Mouse (Mus musculus): Measurements from ENCODE around the gene Atp5d.

Atp5d gene

DNA sequence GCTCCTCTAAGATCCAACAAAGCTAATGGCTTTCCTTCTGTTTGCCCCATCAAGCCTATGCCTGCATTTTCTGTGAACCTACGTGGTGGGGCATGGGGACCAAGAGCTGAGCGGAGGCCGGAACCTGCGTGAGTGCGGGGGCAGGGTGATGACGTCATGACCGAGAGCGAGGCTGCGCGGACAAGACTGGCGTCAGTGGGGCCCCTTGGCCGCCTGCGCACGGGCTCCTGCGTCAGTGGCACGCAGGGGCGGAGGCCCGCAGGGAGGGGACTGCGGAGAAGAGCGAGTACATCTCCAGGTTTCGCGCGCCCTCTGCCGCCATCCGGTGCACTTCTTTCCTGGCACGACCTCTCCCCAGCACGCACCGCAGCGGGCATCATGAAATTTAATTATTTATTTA, 2.8 kb downstream of the Atp5d start:
- peak; percentile 99 for DNase-seq (ENCODE audit: low read depth, low spot score)

DNA sequence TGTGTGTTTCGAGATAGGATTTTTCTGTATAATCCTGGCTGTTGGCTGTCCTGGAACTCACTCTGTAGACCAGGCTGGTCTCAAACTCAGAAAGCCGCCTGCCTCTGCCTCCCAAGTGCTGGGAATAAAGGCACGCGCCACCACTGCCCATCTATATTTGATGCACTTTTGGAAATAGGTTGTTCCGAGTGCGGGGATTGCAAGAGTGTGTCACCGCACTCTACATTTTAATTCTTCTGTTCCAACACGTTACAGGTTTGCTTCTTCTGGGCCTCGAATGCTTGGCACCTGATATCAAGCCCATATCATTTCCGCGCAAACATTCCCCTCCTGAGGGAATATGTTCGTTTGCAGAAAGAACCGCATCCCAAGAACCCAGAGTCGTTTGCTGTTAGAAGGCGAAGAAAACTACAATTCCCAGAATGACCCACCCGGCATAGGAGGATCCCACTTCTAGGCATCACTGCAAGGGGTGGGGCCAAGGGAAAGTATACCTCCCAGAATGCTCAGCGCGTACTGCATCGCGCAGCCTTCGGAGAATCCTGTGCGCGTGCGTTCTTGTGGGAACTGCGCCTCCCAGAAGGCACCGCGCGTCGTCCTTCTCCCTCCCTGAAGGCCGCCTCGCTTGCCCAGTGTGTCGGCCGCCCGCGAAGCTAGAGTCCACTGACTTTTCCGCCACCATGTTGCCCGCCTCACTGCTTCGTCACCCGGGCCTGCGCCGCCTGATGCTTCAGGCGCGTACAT, 3.5 kb downstream of the Atp5d start:
- peak; percentile 98 for DNase-seq (ENCODE audit: low read depth, low spot score)

DNA sequence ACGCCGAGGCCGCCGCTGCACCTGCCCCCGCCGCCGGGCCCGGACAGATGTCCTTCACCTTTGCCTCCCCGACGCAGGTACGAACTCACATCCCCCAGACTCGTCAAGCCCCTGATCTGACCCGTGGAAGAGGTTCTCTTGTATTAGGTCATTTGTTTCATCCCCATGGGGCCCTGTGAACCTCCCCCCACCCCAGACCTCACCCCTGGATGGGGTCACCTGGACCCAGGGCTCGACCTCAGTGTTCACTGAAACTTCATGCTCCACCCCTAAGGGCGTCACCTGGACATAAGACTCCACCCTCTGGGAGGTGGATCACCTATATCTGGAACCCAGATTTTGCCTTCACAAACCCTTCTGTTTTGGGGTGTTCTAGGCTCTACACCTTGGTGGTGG, 4.1 kb downstream of the Atp5d start:
- DNase-seq (ENCODE audit: low read depth, low spot score) = no peak

DNA sequence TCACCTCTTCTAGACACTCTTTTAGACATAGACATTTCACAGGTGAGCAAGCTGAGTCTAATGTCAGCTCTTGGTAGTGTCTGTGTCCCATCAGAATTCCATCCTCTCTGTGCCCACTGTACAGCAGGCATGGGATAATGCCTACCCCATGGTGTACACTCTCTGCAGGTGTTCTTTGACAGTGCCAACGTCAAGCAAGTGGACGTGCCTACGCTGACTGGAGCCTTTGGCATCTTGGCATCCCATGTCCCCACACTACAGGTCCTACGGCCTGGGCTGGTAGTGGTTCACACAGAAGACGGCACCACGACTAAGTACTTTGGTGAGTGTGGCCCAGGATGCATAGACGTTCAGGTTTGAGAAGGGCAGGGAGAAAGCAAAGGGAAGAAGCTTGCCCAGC, 5.2 kb downstream of the Atp5d start:
- no peak for DNase-seq (ENCODE audit: low read depth, low spot score)

DNA sequence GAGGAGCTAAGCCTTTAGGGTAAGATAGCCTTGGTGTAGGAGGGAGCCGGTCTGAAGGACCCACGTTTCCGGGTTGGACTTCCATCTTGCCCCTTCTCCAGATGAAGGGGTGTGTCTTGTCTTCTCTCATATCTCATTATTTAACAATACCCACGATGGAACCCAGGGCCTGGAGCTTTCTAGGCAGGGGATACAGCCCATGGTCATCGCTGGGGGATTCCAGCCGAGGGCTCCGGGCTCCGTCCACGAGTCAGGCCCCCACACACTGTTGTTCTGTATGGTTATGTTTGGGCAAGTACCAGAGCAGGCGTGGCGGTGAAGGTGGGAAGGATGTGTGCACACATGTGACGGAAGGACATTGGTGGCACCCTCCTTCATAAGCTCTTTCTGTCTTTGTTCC, 5.7 kb downstream of the Atp5d start:
- no peak for DNase-seq (ENCODE audit: low read depth, low spot score)

DNA sequence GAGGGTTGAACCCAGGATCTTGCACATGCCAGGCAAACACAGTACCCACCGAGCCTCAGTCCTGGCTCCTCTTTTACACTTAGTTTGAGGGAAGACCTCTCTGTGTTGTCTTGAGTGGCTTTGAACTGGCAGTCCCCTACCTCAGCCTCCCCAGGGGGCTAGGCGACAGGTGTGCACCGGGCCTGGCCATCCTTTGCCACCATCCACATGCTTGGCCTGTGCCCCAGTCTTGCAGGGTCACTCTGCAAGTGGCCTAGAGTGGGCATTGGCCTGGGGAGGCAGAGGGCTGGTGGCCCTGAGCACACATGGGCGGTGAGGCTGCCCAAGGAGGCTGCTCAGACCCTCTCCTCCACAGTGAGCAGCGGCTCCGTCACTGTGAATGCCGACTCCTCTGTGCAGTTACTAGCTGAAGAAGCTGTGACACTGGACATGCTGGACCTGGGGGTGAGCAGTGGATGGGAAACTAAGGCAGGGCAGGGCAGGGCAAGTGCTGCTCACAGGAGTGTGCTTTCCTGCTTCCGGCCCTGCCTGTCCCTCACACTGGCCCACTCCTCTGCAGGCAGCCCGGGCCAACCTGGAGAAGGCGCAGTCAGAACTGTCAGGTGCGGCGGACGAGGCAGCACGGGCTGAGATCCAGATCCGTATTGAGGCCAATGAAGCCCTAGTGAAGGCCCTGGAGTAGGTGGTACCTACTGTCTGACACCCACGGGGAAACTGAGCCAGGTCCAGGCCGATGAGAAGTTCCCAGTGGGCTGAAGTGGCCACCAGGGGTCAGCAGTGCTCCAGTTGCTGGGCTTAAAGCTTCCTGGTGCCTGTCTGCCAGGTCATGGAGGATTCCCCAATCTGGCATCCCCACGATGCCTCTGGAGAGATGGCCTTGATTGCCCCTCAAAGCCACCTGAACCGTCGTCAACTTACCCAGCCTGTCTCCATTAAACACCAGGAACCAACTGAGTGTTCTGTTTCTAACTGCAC, 6.7 kb downstream of the Atp5d start:
- peak; percentile 55 for DNase-seq (ENCODE audit: low read depth, low spot score)

DNA sequence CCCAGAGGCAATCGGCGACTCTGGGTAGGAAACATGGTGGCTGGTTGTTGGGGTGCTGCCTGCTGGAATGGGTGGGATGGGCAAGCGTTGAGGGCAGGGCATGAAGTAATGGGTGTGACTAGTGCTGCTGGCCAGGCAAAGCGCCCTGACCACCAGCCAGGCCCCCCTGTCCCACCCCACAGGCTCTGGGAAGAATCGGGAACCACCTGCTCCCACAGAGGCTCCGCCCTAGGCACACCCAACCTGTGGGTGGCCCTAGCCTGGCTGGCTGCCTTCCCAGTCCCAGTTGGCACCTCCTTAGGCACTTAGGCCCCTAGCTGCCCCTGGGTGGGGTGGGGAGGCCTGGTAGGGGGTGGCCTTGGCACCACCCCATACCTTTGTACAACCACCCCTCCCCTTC, 7.5 kb downstream of the Atp5d start:
- DNase-seq (ENCODE audit: low read depth, low spot score) = no peak

DNA sequence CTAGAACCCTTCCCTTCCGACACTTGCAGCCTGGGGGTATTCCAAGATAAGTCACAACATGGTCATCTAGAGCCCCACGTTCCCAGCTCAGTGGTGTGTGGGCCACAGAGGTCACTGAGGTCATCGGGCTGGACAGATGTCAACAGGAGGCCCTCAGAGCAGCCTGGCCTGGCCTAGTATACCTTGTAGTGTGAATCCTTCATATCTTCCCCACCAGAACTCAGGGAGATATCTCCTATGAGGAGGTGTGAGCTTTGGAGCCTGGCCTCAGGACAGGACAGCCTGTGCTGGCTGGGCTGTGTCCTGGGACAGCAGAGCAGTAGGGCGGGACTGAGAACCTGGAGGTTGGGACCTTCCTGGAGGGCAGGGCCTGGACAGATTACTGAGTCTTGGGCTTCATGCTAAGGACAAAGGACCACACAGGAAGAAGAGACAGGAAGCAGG, 8.2 kb downstream of the Atp5d start:
- DNase-seq (ENCODE audit: low read depth, low spot score) = no peak

DNA sequence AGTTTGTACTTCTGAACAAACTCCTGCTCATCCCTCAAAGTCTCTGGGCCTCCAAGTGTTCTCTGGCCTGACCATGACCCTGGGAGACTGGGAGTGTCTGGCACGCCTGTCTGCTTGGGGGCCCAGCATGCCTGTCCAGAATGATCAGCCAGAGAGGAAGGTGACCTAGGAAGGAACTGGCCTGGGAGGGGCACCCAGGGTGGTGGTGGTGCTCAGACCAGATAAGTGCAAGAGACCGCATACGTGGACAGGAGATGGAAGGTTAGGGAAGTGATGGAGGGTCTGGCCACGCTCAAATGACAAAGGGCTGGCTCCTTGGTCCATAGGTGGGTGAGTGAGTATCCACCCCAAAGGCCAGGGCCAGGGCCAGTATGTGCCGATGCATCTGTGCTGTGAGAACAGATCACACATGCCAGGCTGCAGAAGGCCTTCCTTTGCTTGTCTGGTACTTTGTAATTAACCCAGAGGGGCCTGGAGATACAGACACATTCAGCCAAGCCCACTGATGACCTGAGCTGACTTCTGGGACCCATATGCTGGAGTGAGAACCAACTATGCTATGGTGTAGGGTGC, 8.8 kb downstream of the Atp5d start:
- no peak for DNase-seq (ENCODE audit: low read depth, low spot score)

DNA sequence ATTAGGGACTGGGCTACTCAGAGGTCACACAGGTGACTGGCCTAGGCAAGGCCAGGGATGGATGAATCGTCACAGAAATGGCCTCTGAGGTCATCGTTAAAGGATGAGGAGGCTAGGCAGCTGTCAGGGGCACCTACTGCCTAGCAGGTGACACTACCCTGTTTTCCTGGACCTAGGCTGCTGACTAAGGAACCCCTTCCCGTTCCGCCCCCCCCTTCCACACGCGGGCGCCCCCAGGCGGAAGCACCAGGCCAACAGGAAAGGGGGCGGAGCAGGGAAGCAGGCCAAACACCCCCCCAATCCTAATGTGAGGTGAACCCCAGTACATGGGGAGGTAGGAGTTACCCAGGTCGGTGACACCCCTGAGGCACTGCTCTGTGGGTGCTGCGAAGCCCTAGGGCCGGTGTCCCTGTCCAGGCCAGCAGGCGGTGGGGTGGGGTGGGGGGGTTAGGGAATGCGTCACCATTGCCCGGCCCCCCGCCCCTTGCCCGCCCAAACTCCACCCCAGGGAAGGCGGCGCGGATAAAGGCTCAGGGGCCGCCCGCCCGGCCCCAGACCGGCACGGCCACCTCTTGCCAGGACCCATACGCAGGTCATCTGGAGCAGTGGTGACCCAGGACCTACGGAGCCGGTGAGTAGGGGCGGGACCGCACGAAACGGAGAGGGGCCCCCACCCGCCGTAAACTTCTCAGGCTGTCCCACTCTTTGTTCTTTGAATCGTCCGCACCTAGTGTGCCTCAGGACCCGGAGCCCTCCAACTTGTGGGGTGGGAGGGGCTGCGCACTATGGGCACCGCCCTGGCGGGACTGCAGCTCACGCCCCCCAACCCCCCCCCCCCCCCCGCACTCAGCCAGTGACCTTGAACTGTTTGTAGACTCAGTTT, 9.5 kb downstream of the Atp5d start, which contains the start of gene Midn:
Gene Midn (plus strand): TSS at position 554 of the 883 bp plus-strand sequence.
- peak; percentile 91 for DNase-seq (ENCODE audit: low read depth, low spot score)

DNA sequence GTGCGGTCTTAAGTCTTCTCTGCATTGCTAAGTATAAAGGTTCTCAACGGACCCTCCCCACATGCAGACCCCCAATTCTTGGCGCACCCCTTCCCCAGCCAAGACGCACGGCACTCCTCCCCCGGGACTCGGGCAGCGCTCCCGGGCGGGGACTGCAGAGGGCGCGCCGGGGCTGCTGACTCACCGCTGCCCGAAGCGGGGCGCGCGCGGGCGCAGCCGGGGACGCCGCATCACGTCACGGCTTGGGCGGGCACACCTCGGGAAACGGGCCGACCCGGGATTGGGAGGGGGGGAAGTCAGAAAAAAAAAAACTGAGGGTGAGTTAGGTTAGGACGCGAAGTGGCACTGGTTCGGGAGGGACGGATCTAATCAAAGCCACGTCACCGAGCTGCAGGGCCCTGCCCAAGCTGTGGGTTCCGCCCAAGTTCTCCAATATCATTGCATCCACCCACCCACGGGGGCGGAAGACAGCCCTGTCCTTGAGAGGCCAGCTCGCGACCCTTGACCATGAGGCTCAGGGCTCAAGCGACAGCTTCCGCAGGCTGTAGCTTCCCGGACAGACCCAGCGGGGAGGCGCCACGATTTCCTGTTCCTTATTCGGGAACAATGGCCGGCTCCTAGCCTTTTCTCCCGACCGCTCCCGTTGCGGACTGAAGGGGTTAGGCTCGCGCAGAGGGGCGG, 10.3 kb downstream of the Atp5d start:
- DNase-seq (ENCODE audit: low read depth, low spot score) = peak; percentile 96

DNA sequence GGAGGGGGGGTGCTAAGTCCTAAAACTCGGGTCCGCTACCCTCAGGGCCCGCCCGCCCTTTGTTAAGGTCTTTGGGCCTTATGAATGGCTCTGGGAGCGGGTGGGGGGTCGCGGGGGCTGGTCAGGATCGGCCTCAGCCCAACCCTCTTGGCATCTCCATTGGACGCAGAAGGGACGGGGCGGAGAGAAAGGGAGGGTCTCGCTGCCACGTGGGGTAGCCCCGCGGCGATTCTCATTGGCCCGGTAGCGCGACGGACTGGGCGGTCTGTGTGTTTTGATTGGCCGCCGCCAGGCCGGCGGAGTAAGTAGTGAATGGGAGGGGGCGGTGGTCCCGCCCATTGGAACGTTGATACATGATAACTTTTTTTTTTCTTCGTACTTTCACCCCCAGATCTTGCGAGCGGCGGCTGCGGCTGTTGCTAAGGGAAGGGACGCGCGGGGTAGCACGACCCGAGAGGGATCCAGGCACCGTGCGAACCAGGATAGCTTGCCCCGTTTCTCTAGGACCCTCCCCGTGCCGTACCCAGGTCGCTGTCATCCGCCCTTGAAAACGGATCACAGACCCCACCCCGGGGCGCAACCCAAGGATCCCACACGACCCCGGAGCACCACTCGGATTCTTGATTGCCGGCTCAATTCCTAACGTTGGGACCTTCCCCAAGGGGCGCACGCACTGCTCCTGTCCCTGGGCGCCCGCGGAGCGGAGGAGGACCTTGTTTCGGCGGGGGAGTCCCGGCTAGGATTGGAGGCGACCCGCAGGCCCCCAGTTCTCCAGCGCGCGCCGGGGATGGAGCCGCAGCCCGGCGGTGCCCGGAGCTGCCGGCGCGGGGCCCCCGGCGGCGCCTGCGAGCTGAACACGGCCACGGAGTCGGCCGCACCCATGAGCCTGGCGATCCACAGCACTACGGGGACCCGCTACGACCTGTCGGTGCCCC, 11.1 kb downstream of the Atp5d start:
- peak; percentile 99 for DNase-seq (ENCODE audit: low read depth, low spot score)

DNA sequence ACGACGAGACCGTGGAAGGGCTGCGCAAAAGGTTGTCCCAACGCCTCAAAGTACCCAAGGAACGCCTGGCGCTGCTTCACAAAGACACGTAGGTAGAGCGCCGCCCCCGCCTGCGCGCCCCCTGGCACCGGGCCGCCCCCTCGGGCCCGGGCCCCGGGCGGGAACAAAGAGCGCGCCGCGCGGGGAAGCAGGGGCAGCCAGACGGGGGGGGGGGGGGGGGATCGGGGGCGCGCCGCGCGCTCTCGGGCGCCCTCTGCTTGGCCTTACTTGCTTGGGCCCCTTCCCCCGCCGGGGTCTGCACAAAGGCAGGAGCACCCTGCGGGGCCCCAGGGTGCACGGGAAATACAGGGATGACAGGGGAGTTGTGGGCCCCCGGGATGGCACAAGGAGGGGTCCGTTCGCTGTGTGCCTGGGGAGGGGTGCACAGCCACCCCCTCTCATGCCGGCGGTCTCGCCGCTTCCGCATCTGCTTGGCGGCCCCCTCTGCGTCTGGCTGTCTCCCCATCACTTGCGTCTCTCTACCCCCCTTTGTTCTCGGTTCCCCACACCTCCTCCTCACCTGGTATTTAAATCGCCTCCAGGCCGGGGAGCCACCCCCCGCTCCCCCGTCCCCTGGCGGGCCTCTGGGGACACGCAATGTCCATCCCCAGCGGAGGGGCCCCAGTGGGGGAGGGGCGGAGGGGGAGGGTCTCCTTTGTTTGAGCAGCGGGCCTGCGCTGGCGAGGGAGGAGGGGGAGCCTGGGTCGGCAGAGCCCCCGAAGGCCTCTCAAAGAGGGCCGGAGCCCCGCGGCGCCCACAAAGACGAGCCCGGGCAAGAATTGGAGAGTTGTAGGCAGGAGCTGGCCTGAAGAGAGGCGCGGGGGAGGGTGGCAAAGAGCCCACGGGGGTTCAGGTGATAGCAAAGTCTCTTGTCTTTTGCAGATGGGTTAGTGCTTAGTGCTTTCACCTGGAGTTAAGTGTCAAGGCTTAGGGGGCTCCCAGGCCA, 12.1 kb downstream of the Atp5d start:
- DNase-seq (ENCODE audit: low read depth, low spot score) = peak; percentile 95

DNA sequence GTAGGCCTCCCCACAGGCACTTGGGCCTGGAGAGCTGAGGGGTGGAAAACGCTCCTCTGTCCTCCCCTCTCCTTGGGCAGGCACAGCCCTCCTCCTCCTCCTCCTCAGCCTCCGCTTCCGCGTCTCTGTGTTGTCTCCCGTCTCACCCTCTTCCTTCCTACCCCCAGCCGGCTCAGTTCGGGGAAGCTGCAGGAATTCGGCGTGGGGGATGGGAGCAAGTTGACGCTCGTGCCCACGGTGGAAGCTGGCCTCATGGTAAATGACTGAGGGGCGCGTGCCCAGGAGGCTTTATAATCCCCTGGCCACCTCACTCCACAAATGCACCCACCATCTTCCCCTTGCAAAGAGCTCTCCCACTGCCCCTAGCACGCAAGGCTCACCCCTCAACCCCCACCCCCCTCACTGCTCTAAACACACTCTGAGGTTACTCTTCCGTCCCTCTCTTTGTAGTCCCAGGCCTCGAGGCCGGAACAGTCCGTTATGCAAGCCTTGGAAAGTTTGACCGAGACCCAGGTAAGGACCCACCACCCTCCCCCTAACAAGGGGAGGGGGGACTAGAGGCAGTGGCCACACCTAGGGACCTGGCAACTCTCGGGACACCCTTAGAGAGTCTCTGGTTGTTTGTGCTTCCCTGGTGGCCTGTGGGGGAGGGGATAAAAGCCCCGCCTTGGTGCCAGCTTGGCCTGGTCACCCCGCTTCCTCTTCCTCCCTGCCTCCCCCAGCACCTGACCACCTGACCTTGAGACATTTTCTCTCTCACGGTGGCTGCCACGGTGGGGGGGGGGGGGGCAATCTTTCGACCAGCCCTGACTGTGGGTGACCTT, 13.0 kb downstream of the Atp5d start:
- peak; percentile 88 for DNase-seq (ENCODE audit: low read depth, low spot score)

DNA sequence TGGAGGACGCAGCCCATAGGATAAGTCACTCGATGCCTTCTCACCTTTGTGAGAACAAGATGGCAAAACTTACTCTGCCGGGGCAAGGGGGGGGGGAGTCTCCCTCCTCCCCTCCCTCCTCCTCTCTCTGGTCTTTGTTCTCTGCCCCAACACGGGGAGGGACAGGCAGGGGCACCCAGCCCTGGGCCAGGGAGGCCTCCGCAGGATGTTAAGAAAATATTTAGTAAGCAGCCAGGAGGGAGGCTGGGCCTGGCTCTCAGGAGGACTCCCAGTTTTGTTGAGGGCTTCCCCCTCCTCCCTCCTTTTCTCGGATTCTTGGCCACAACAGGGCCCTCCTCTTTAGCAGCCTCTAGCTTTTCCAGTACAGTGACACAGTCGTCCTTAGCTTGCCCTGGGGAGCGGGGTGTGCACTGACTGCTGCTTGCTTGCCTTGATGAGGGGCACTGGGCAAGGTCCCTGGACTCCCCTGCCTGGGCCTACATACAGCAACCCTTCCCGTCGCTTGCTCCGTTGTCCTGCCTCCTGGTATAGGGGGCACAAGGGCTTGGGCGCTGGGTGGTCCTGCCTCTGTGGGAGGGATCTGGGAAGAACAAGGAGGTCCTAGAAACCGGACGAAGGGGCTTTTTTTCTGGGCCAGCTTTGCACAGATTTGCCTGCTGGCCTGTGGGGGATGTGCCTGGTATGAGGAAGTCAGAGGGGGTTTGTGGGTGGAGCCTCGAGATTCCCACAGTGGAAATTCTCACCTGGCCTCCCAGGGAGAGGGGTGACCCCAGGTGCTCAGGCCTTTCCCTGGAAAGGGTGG, 13.8 kb downstream of the Atp5d start:
- DNase-seq (ENCODE audit: low read depth, low spot score) = no peak

DNA sequence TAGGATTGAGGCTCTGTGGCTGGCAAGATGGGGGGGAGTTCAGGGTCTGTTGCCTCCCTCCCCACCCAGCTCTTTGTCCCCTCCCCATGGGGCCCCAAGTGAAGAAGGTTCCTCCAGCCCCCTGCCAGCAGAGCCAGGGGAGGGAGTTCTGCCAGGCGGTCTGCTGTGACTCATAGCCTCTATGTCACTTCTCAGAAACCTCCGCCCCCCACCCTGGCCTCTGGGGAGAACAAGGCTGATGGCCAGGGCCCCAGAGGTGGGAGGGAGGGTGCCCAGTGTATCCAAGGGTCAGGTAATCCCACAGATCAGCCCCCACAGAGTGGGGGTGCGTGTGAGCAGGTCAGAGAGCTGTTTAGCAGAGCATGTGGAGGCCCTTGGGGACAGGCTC, 14.4 kb downstream of the Atp5d start:
- DNase-seq (ENCODE audit: low read depth, low spot score) = peak; percentile 59

DNA sequence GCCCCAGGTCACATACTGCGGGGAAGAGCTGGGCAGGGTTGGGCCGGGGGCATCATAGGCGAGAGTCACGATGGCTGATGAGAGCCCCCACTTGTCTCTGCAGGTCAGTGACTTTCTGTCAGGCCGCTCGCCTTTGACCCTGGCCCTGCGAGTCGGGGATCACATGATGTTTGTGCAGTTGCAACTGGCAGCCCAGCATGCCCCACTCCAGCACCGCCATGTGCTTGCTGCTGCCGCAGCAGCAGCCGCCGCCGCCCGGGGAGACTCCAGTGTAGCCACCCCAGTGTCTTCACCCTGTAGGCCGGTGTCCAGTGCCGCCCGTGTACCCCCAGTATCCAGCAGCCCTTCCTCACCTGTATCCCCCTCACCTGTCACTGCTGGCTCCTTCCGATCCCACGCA, 15.3 kb downstream of the Atp5d start:
- DNase-seq (ENCODE audit: low read depth, low spot score) = no peak
